Mouse (Mus musculus) retina, postnatal 7 days (tissue): ENCODE measurements around the gene Olfr460.
"Not testable (repeated sequence)": the region's sequence is repeated elsewhere in the genome, so short reads cannot be mapped to it uniquely, and the experiment has no call there.

Experiments
- DNase-seq: peaks from one replicate; pipeline ENCODE4 v3.0.0-alpha.2; 2012; ENCODE audit warnings: low read depth, low spot score

The Olfr460 gene

DNA sequence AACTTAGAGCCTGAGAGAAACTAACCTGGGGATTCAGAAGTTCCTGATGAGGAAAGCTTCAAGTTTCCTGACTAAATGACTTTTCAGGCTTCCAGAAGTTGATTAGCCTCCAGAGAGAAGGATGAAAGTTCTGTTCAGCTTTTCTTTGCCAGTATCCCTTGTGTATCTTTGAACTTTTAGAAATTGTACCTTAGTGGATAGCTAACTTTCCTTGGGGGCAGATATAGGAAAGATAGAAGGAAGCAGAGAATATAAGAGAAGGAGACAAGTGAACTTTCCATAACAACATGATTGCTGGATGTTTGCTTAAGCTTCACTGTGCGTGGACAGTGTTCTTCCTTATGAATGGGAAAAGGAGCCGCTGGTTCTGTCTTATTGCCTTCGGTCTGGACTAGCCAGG lies at the start of gene Olfr460:
Olfr460 (plus strand) TSS at position 301 of the 400 bp plus-strand sequence.
- no peak for DNase-seq

DNA sequence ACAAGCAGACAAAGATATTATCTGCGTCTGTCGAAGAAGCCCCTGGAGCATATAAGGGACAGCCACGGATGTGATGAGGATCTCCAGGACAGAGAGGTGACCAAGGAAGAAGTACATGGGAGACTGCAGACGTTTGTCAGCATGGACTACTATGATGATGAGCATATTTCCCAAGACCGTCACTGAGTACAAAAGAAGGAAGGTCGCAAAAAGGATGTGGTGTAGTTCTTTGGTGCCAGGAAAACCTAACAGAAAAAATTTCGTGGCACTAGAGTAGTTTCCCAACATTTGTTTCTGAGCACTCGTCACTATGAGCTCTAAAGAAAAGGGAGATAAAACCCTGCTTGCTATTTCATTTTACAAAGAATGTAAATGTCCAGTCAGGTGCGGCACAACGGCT lies 24.6 kb upstream of the Olfr460 start:
- no peak for DNase-seq

DNA sequence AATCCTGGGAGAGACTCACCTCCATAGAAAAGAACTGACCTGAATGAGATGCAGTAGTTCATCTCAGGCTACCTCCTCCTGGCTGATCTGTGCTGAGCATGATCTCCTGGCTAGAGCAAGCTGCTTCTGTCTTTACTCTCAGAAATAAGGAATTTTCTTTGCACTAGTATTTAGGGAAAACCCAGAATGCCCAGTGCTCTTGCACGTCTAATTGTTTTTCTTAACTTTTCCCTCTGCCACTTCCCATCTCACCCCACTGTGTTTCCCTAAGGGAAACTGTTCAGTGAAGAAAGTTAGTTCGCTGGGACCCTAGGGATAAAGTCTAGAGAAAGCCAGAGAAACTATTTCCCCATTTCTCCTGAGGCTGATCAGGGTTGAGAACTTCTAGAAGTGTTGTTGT lies 14.3 kb upstream of the Olfr460 start, which contains the start of gene Olfr461:
Olfr461 (minus strand) TSS at position 101 of the 400 bp plus-strand sequence.
- no peak for DNase-seq

DNA sequence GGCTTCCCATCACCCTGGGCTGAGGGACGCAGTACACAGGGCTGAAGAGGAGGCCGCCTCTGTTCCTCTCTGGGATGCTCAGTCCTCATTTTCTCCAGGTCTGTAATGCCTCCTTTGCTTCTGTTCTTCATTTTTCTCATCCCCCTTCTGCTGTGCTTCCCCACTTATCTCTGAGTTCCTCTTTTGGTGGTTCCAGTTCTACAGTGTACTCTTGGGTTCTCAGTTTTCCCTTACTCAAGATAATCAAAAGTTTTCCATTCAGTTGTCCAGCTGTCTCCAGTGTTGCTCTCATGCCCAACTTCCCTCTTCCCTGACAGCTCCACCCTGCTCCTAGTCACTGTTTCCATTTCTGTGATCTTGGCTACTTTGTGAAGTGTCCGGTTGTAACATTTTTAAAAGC lies 4.3 kb downstream of the Olfr460 start:
- no peak for DNase-seq

DNA sequence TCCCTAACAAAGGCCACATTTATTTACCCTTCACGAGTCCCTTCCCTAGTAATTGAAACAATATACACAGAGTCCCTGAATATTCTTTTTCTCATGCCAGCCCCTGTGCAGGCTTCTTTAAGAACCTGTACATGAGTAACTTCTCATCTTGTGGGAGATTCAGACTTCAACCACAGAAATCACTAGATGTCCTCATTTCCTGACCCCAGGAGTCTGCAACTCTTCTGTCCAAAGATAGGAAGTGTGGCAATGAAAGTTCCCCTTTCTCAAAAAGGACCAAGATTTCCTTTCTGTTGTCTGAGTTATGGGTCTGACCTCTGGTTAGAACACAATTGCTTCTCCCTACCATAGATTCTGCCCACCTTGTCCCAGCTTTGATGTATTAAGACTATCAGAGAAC lies 7.0 kb downstream of the Olfr460 start:
- no peak for DNase-seq

DNA sequence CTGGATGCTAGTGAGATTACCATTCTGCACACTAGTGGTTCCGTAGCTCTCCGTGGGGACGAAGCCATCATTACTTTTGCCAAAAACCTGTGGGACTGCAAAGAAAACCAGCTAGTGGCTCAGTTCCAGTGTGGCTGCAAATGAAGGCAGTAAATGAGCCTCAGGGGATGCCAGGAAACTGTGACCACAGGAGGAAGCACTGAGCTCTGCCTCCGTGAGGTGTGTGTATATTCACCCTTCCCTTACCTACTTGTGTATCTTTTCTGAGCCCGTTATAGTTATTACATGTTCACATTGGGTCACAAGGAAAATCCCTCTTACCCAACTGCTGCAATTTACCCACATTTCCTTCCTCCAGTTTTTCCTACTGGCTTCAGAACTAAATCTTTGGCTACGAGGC lies 15.0 kb downstream of the Olfr460 start:
- DNase-seq: no peak

DNA sequence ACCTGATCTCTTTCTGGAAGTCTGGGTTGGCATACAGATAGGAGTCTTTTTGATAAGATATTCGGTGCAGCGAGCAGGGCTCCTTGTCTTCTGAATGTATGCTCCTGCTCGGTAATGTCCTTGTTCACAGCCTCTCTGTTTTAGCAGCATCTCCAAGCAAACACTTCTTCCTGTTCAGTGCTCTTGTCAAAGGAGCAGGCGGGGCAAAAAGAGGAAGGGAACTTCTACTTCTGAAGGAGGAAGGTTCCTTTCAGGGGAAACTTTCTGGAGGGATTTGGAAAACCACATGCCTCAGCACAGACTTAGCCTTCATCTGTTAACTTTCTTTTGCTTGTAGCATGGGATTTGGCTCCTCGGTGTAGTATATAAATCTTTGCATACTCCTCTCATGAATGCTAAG lies 16.4 kb downstream of the Olfr460 start, which contains the start of gene Clec5a:
Clec5a (minus strand) TSS at position 177 of the 400 bp plus-strand sequence.
- no peak for DNase-seq

DNA sequence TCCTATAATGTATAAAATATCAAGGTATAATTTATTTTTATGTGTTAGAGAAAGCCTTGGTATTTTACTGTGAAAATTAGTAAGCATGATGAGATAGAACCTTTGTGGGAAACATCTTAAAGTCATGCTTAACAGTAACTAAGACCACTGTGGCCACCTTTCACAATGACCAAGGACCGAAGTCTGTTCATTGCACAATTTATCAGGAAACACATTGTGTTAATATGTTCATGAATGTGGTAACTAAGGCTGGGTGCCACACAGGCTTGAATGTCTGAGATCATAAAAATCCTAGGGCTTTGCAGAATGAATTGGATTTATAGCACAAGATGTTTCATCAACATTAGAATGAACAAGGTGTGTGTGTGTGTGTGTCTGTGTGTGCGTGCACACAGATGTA lies 19.1 kb downstream of the Olfr460 start:
- DNase-seq: no peak

DNA sequence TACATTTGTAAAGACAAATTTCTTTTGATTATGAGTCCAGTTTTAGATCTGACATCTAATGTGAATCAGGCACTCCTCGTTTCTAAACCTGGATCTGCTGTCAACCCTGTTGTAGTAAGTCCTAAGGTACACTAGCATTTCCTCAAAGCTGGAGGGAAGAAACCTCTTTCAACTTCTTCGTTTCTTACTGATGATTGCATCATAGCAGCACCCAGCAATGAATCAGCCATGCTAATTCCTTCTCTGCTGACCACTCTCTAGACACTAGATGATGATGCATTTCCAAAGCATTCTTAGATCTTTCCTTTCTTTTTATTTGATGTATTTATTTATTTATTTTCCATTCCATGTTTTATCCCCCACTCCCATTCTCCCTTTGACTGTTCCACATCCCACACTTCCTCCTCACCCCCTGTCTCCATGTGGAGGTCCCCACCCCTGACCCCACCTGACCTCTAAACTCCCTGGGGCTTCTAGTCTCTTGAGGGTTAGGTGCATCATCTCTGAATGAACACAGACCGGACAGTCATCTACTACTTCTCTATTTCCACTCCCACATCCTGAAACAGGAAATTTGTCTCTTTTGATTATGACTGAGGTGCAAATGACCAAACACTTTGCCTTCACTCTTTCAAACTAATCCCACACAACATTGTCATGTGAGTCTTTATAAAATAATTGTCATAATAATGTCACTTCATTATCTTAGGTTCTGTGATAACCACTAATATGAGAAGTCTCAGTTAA lies 25.7 kb downstream of the Olfr460 start:
- no peak for DNase-seq

DNA sequence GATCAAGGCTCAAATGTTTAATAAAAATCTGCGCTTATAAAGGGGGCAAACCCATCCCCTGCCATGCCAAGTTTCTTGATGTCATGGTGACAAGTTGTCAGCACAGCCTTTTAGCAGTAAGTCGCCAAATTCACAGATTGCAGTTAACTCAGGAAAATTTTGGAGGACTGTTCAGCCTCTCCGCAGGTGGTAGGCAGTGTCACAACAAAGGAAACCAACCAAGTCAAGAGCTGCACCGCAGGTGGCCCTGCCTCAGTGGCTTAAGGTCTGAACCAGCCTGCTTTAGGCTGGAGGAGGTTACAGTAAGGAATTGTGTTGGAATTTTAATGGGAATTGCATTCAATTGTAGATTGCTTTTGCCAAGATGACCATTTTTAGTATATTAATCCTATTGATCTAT lies 29.3 kb downstream of the Olfr460 start:
- not testable (repeated sequence) for DNase-seq

DNA sequence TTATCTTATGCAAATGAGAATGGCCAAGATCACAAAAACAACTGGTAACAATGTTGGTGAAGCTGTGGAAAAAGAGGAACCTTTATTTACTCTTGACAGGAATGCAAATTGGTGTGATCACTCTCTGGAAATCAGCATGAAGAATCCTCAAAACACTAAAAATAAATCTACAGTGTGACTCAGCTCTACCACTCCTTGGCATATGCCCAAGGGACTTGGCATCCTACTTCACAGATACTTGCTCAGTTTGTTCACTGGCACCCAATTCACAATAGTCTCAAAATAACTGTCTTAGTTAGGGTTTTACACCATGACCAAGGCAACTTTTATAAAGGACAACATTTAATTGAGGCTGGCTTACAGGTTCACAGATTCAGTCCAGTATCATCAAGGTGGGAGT lies 38.1 kb downstream of the Olfr460 start:
- no peak for DNase-seq

DNA sequence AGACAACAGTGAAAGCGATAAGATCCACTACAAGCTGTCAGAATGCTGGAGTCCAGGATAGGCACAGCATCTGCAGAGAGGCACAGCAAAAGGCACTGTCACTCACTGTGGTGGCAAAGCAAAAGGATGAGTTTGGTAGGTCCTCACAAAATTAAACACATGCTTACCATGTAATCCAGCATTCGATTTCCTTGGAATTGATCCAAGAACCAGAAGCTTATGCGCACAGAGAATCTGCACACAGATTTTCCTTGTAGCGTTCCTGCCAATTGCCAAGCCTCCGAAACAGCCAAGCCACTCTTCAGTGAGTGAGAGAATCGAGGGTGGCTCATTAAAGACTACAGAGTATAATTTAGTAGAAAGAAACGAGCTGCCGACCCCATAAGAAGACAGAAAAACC lies 41.0 kb downstream of the Olfr460 start:
- DNase-seq: no peak

DNA sequence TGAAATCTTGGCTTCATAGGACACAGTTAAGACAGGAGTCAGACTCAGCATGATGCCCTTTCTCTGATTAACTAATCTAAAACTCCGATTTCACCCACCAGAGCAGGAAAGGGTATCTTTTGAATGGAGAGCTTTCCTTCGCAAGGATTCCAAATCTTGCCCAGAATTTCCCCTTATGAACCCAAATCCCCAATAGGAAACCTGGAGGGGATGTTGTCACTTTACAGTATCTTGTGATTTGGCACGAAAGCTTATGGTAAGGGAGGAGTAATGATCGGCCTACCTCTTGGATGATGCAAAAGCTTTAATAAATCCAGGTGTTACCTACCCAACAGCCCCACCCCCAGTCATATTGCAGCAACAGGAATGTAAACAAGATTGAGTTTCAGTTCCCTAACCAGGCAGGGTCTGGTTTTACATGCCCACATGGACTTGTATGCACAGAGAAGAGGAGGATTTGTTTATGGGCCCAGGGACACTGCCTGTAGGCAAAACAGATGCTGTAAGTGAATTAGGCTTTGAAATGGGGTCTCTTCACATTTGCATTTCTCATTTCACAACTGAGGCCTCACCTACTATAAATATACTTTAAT lies 44.1 kb downstream of the Olfr460 start, which contains the start of gene Tas2r138:
Tas2r138 (minus strand) TSS at position 51 of the 593 bp plus-strand sequence.
- no peak for DNase-seq

DNA sequence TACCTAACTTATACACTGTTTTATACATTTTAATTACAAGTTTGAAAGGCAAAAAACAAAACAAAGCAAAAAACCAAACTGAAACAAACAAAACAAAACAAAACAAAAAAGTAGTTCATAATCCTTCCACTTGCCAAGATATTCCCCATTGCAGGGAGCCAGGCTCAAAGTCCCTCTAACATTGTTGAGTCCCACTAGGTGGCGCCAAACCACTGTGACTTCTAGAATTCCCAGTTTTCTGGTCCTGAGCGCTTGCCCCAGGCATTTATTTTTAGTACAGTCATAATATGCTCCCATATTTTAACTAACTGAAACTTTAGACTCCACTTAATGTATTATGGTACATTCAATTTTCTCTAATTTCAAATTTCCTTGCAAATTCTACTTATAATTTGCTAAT lies 48.7 kb downstream of the Olfr460 start:
- peak; percentile 47 for DNase-seq
